ENCODE assay signal across 12 mouse cellular contexts in genomic region chr5:34908726-34909633, GRCm38 (mm10). TPM values are rescaled to one million over a fixed set of nuclear protein-coding genes. Genes with fewer than 3 reads are reported as not detected.
A peak's percentile ranks its signal among the peaks of the same experiment; 100 is the strongest.
DNase-seq lines count a peak whose midpoint lies in the region; ATAC-seq lines count a peak whose summit lies in the region.
"Had no signal": no experiment of that assay in that cellular context is flagged by ENCODE, and none has a peak within 500 bp of the region (broad histone marks: within the 10 kb centered on the region; RNA-seq: fewer than 3 reads in every experiment).

No protein-coding gene starts in this region.

- H3K27ac ChIP-seq in forebrain, embryonic 10.5 days, result 0 out of 2 replicates have a peak overlapping the region, but pooled peaks have one; percentile 25
- H3K27ac ChIP-seq in forebrain, embryonic 12.5 days, result no peak overlapping the region
- H3K27ac ChIP-seq: forebrain, embryonic 15.5 days; kidney, embryonic 15.5 days had no signal

- H3K4me3 ChIP-seq in forebrain, embryonic 10.5 days, result no peak overlapping the region
- H3K4me3 ChIP-seq in forebrain, embryonic 12.5 days (replicated peaks), result no peak overlapping the region
- H3K4me3 ChIP-seq: forebrain, embryonic 15.5 days; kidney, embryonic 15.5 days had no signal

- no peak for ATAC-seq in forebrain, embryonic 12.5 days (ENCODE audit: low FRiP score)
- no peak for ATAC-seq in erythroid progenitor cell, adult 5-6 weeks (replicated peaks; ENCODE audit: low FRiP score, poor library complexity, severe bottlenecking)
- ATAC-seq: forebrain, embryonic 15.5 days had no signal

- H3K36me3 ChIP-seq in forebrain, embryonic 10.5 days (replicated peaks), result peaks cover 84% of the 10 kb centered on the region
- H3K36me3 ChIP-seq in forebrain, embryonic 12.5 days (replicated peaks), result peaks cover 53% of the 10 kb centered on the region

- WGBS in forebrain, embryonic 10.5 days, result 83% methylated on average over 9 of the region's 9 CpGs
- whole genome bisulfite sequencing in forebrain, embryonic 12.5 days, result 77% methylated on average over 9 of the region's 9 CpGs

- no peak overlapping the region for H3K9ac ChIP-seq in forebrain, embryonic 12.5 days
- H3K9ac ChIP-seq: forebrain, embryonic 15.5 days; kidney, embryonic 15.5 days had no signal

- no peak overlapping the region for H3K4me2 ChIP-seq in forebrain, embryonic 12.5 days
- H3K4me2 ChIP-seq: forebrain, embryonic 15.5 days; kidney, embryonic 15.5 days had no signal

- DNase-seq in forebrain, embryonic 10.5 days (ENCODE audit: extremely low spot score, low spot score), result no peak
- peak; percentile 20 for DNase-seq in urinary bladder, postnatal 14 days (ENCODE audit: low spot score)
- no peak for DNase-seq in urinary bladder, adult 2 months (ENCODE audit: low spot score)
- peak; percentile 29 for DNase-seq in lung, postnatal 25 days (ENCODE audit: low spot score)
- no peak for DNase-seq in layer of hippocampus, adult 11-12 months (ENCODE audit: low spot score)
- DNase-seq in right cerebral cortex, postnatal 4 days, result no peak
- DNase-seq: adrenal gland, postnatal 25 days; cerebellum, postnatal 36 days had no signal

- peaks cover 9% of the 10 kb centered on the region; the same call in 1 of the 2 replicates for H3K4me1 ChIP-seq in forebrain, embryonic 10.5 days
- peaks cover 8% of the 10 kb centered on the region for H3K4me1 ChIP-seq in forebrain, embryonic 12.5 days
- H3K4me1 ChIP-seq: forebrain, embryonic 15.5 days; kidney, embryonic 15.5 days had no signal

- no peaks in the 10 kb centered on the region for H3K27me3 ChIP-seq in forebrain, embryonic 10.5 days (ENCODE audit: poor library complexity, severe bottlenecking)
- H3K27me3 ChIP-seq in forebrain, embryonic 12.5 days, result no peaks in the 10 kb centered on the region
- H3K27me3 ChIP-seq: forebrain, embryonic 15.5 days; kidney, embryonic 15.5 days had no signal

- no peaks in the 10 kb centered on the region for H3K9me3 ChIP-seq in forebrain, embryonic 10.5 days
- H3K9me3 ChIP-seq in forebrain, embryonic 12.5 days, result no peaks in the 10 kb centered on the region
- H3K9me3 ChIP-seq: forebrain, embryonic 15.5 days; kidney, embryonic 15.5 days had no signal

RNA-seq across cellular contexts. Expression of gene Msantd1, which starts 1.2 kb away (rescaled TPM):
- polyA plus RNA-seq in forebrain, embryonic 10.5 days (2016; fragmentation: Nextera tagmentation; extraction: Ambion mirVana), result 0.55 and 1.2 TPM in 2 replicates
- polyA plus RNA-seq in forebrain, embryonic 12.5 days (2016; fragmentation: Nextera tagmentation; extraction: Ambion mirVana), result 3.0 and 3.4 TPM in 2 replicates
- polyA plus RNA-seq in urinary bladder, adult 2 months (2012; rRNA removed), result 3.3 and 3.8 TPM in 2 replicates
- total RNA-seq in erythroid progenitor cell, adult 5-6 weeks (2015; ENCODE audit: low replicate concordance), result 0.36 and 0.42 TPM in 2 replicates
- total RNA-seq in erythroid progenitor cell, adult 5-6 weeks (2017; ENCODE audit: low replicate concordance), result 3.5 TPM in 1 of 2 replicates, not detected in the other

RNA-seq across cellular contexts. Expression of gene Rgs12, which starts 40.3 kb away (rescaled TPM):
- polyA plus RNA-seq in forebrain, embryonic 10.5 days (2016; fragmentation: Nextera tagmentation; extraction: Ambion mirVana), result 57.6 and 59.8 TPM in 2 replicates
- polyA plus RNA-seq in forebrain, embryonic 12.5 days (2016; fragmentation: Nextera tagmentation; extraction: Ambion mirVana), result 74.9 and 75.4 TPM in 2 replicates
- polyA plus RNA-seq in urinary bladder, adult 2 months (2012; rRNA removed), result 44.3 and 46.5 TPM in 2 replicates
- 37.3 and 41.4 TPM in 2 replicates for total RNA-seq in erythroid progenitor cell, adult 5-6 weeks (2015; ENCODE audit: low replicate concordance)
- 62.8 and 79.7 TPM in 2 replicates for total RNA-seq in erythroid progenitor cell, adult 5-6 weeks (2017; ENCODE audit: low replicate concordance)

Comparison
In these comparisons a context has a peak if more than half of its experiments do, and no peak if none do; other contexts are left out.
1. DNase-seq: peak in urinary bladder, postnatal 14 days (single experiment) and lung, postnatal 25 days (single experiment); none in forebrain, embryonic 10.5 days (single experiment), urinary bladder, adult 2 months (single experiment), layer of hippocampus, adult 11-12 months (single experiment) and right cerebral cortex, postnatal 4 days (single experiment).